Comparison of ENCODE assay signal across 28 mouse cellular contexts in genomic region chr4:70516289-70516688, GRCm38 (mm10).
"Had no signal": no experiment of that assay in that cellular context is flagged by ENCODE, and none has a peak within 500 bp of the region (broad histone marks: within the 10 kb centered on the region; RNA-seq: fewer than 3 reads in every experiment).

No protein-coding gene starts in this region.

- H3K4me3 ChIP-seq: limb, embryonic 10.5 days; limb, embryonic 12.5 days; limb, embryonic 13.5 days; limb, embryonic 15.5 days; liver, embryonic 12.5 days; liver, embryonic 13.5 days; liver, embryonic 15.5 days; lung, embryonic 15.5 days; megakaryocyte, embryonic 14.5 days; midbrain, embryonic 10.5 days; midbrain, embryonic 12.5 days; midbrain, embryonic 13.5 days; midbrain, embryonic 15.5 days; myocyte; neural tube, embryonic 12.5 days had no signal

- DNase-seq: left cerebral cortex, postnatal 4 days; liver; liver, embryonic 13.5 days; liver, postnatal 0 days; lung, adult 18-20 months; lung, adult 2 months; lung, embryonic 14.5 days; lung, postnatal 10 days; lung, postnatal 14 days; lung, postnatal 36 days; lung, postnatal 4 days; midbrain, embryonic 14.5 days had no signal

- H3K27ac ChIP-seq: limb, embryonic 10.5 days; limb, embryonic 12.5 days; limb, embryonic 13.5 days; limb, embryonic 15.5 days; liver, embryonic 12.5 days; liver, embryonic 13.5 days; liver, embryonic 14.5 days; liver, embryonic 15.5 days; lung, embryonic 15.5 days; macrophage; midbrain, embryonic 10.5 days; midbrain, embryonic 12.5 days; midbrain, embryonic 13.5 days; midbrain, embryonic 15.5 days; neural tube, embryonic 12.5 days had no signal
